1 mouse cellular context compared by ENCODE assay signal in the genomic region with DNA sequence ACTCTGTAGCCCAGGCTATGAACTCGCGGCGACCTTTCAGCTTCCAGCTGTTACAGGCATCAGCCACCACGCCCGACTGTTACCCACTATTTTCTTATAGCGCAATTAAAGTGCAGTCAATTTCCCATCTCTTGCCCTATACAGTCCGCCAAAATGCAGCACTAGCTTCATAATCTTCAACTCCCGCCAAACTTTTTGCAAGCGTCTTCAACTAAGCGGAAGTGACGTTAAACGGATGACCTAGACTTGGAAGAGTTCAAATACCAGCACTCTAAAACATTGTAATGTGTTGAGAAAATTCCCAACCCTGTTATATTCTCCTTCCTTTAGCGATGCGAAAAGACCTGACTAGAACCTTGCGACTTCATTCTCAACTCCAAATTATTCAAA.
A peak's percentile ranks its signal among the peaks of the same experiment; 100 is the strongest.
TF ChIP-seq lines count a peak whose summit lies in the region.

No protein-coding gene starts in this region.

TF ChIP-seq in CH12.LX, 34 proteins besides CTCF, POLR2A, EP300 and RAD21 (continued from another document):
- TF ChIP-seq MXI1 (IDR thresholded peaks at IDR 0.05; ENCODE audit: low read depth, low read length) (peak; percentile 18; the same call in 1 of the 2 replicates), ZC3H11A (IDR thresholded peaks at IDR 0.05; ENCODE audit: low read depth, low read length) (no peak), CHD2 (IDR thresholded peaks at IDR 0.05; ENCODE audit: low read length) (no peak), MYC (IDR thresholded peaks at IDR 0.05; ENCODE audit: low read depth, low read length) (no peak), SIN3A (IDR thresholded peaks at IDR 0.05; ENCODE audit: low read length) (peak; percentile 64; the same call in 1 of the 2 replicates), E2F4 (IDR thresholded peaks at IDR 0.05; ENCODE audit: insufficient replicate concordance, low read depth, low read length) (peak; percentile 91), HCFC1 (IDR thresholded peaks at IDR 0.05; ENCODE audit: low read depth, low read length) (no peak), KAT2A (IDR thresholded peaks at IDR 0.05; ENCODE audit: insufficient replicate concordance, low read length) (no peak), NRF1 (IDR thresholded peaks at IDR 0.05; ENCODE audit: low read depth, low read length) (no peak), JUND (conservative IDR thresholded peaks at IDR 0.05; ENCODE audit: low read depth, low read length) (no peak), POLR2AphosphoS2 (IDR thresholded peaks at IDR 0.05; ENCODE audit: low read depth, low read length) (no peak), TBP (conservative IDR thresholded peaks at IDR 0.05; ENCODE audit: low read depth, low read length) (0 out of 2 replicates have a peak, but pooled peaks have one; percentile 8), BHLHE40 (IDR thresholded peaks at IDR 0.05; ENCODE audit: low read depth, low read length) (no peak), NELFE (IDR thresholded peaks at IDR 0.05; ENCODE audit: low read depth, low read length) (no peak), ELF1 (IDR thresholded peaks at IDR 0.05; ENCODE audit: low read depth, low read length) (no peak), ZMIZ1 (IDR thresholded peaks at IDR 0.05; ENCODE audit: low read depth, low read length) (no peak), SMC3 (IDR thresholded peaks at IDR 0.05; ENCODE audit: low read depth, low read length) (no peak), MAFK (IDR thresholded peaks at IDR 0.05; ENCODE audit: insufficient replicate concordance, low read length) (no peak), JUN (IDR thresholded peaks at IDR 0.05; ENCODE audit: insufficient read depth, low read depth, low read length) (no peak)
TF ChIP-seq in CH12.LX: peak in this region for 5.
